Mouse (Mus musculus): ENCODE results near the gene Phrf1. TPM values are rescaled to one million over a fixed set of nuclear protein-coding genes. Genes with fewer than 3 reads are reported as not detected.

Phrf1 gene
- polyA plus RNA-seq, 1 experiment from 2014 or later = 99.3 TPM

DNA sequence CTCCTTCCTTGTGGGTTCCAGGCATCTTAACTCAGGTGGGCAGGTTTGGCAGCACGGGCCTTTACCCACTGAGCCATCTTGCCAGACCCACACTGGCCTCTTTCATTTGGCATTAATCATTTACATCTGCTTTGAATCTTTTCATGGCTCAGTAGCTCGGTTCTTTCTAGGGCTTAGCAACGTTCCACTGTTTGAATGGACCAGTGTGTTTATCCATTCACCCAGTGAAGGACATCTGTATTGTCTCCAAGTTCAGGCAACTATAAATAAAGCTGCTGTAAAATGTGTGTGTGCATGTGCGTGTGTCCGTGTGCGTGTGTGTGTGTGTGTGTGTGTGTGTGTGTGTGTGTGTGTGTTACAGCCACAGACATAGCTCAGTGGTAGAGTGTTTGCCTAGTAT lies 52.9 kb downstream of the Phrf1 start:
- Histone ChIP-seq H3K9ac (no peak overlapping the region), H3K4me2 (replicated peaks) (no peak overlapping the region), H3K27ac (no peak overlapping the region), H3K4me3 (no peak overlapping the region), H3K36me3 (no peaks in the 10 kb centered on the region), H3K4me1 (peaks cover 11% of the 10 kb centered on the region), H3K9me3 (replicated peaks) (no peaks in the 10 kb centered on the region), H3K27me3 (peaks cover 27% of the 10 kb centered on the region)
- WGBS = 52% methylated on average over 6 of the region's 6 CpGs
- ATAC-seq (ENCODE audit: low FRiP score) = no peak

DNA sequence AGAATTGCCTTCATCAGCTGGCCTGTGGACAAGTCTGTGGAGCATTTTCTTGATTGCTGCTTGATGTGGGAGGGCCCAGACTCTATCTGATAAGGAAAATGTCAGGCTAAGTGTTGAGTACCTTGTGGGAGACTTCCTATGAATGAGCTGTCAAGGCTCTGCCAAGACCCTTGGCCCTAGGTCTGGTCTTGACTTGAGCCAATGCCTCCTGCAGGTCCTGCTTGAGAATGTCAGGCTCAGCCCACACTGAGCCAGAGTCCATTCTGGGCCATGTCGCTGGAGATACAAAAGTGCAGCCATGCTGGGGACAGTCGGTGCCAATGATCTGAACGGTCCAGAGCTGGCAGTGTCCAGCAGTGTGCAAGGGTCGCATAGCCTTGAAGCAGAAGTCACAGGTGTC lies 54.2 kb downstream of the Phrf1 start:
- Histone ChIP-seq H3K27me3 (peaks cover 22% of the 10 kb centered on the region), H3K9ac (no peak overlapping the region), H3K36me3 (no peaks in the 10 kb centered on the region), H3K9me3 (replicated peaks) (no peaks in the 10 kb centered on the region), H3K27ac (no peak overlapping the region), H3K4me1 (peaks cover 11% of the 10 kb centered on the region), H3K4me2 (replicated peaks) (no peak overlapping the region), H3K4me3 (no peak overlapping the region)
- ATAC-seq (ENCODE audit: low FRiP score) = no peak
- 83% methylated on average over 4 of the region's 4 CpGs for WGBS

DNA sequence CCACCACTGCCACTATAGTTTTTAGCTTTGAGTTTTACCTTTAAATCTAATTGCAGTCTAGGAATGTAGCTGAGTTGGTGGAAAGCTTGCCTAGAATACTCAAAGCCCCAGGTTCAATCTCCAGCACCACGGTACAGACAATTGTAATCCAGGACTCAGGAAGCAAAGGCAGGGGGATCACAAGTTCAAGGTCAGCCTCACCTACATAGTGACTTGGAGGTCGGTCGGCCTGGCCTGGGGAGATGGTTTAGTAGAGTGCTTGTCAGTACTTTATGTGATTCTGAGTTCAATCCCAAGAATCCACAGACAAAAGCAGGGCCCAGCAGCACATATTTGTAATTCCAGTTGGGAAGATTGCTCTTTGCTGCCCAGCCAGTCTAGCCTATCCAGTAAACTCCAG lies 59.5 kb downstream of the Phrf1 start:
- Histone ChIP-seq H3K27ac (no peak overlapping the region), H3K4me2 (replicated peaks) (no peak overlapping the region), H3K4me1 (peaks cover 15% of the 10 kb centered on the region), H3K9ac (no peak overlapping the region), H3K27me3 (peaks cover 36% of the 10 kb centered on the region), H3K9me3 (replicated peaks) (no peaks in the 10 kb centered on the region), H3K4me3 (no peak overlapping the region), H3K36me3 (no peaks in the 10 kb centered on the region)
- WGBS = 84% methylated on average over 3 of the region's 3 CpGs
- no peak for ATAC-seq (ENCODE audit: low FRiP score)

- Histone ChIP-seq H3K36me3 (peaks cover 6% of the 10 kb centered on the region), H3K27me3 (peaks cover 70% of the 10 kb centered on the region), H3K9me3 (replicated peaks) (no peaks in the 10 kb centered on the region), H3K4me3 (peak within 1 kb of the TSS; percentile 51), H3K4me2 (replicated peaks) (peak within 1 kb of the TSS; percentile 92), H3K27ac (no peak within 1 kb of the TSS), H3K9ac (peak within 1 kb of the TSS; percentile 68), H3K4me1 (peaks cover 30% of the 10 kb centered on the region)
- WGBS = 2% methylated on average over 46 of the region's 46 CpGs
- peak; percentile 48; the same call in 1 of the 2 replicates for ATAC-seq (ENCODE audit: low FRiP score)
Measured at GRCm38 (mm10) chr7:141291921-141292582, 63.5 kb downstream of the Phrf1 start, which contains the start of gene Drd4. Drd4 (plus strand) TSS chr7:141292006.

DNA sequence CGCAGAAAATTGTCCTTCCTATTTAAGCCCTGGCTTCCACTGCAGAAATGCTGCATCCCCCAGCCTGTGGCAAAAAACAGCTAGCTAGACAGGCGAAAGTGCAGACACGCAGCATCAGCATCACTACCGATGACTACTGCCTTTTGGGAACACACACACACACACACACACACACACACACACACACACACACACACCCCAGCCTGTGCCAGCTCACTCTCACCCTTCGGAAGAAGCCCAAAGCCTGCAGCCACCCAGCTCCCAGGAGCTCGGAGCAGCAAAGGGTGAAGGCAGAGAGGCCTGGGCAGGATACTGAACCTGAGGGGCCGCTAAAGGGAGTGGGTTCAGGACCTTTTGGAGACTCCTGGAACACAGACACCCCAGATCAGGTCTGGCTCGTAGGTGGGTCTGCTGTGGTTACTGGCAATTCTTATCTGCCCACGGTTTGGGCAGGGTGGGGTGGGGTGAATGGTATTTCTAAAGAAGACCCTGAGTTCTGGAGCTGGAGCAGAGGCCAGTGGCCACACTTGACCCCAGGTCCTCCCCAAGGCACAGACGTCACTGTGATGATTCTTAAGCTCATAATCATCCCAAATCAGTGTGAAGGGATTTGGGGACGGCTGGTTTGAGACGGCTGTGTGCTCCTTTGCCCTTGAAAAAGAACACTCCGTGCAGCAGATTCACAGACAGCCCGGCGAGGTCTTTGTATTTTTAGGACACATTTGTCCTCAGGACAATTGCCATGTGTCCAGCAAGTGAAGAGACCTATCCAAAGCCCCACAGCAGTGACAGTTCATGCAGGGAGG lies 64.2 kb downstream of the Phrf1 start:
- 30% methylated on average over 15 of the region's 15 CpGs for WGBS
- peak overlapping the region; percentile 51 for H3K4me3 ChIP-seq
- peaks cover 70% of the 10 kb centered on the region for H3K27me3 ChIP-seq
- peaks cover 12% of the 10 kb centered on the region for H3K36me3 ChIP-seq
- ATAC-seq (ENCODE audit: low FRiP score) = no peak
- no peaks in the 10 kb centered on the region for H3K9me3 ChIP-seq (replicated peaks)
- peak overlapping the region; percentile 92 for H3K4me2 ChIP-seq (replicated peaks)
- peaks cover 30% of the 10 kb centered on the region for H3K4me1 ChIP-seq
- no peak overlapping the region for H3K27ac ChIP-seq
- H3K9ac ChIP-seq = peak overlapping the region; percentile 68; the same call in 1 of the 2 replicates

- ATAC-seq (ENCODE audit: low FRiP score) = 0 out of 2 replicates have a peak, but pooled peaks have one; percentile 15
- H3K9ac ChIP-seq = peak overlapping the region; percentile 42; the same call in 1 of the 2 replicates
- peak overlapping the region; percentile 36 for H3K4me3 ChIP-seq
- H3K27ac ChIP-seq = no peak overlapping the region
- peaks cover 70% of the 10 kb centered on the region for H3K27me3 ChIP-seq
- H3K9me3 ChIP-seq (replicated peaks) = no peaks in the 10 kb centered on the region
- peaks cover 20% of the 10 kb centered on the region for H3K36me3 ChIP-seq
- WGBS = 1% methylated on average over 53 of the region's 53 CpGs
- peaks cover 30% of the 10 kb centered on the region for H3K4me1 ChIP-seq
- H3K4me2 ChIP-seq (replicated peaks) = peak overlapping the region; percentile 63
Measured at GRCm38 (mm10) chr7:141293852-141294471, 65.4 kb downstream of the Phrf1 start.

GRCm38 (mm10) chr7:141294479-141294878 lies 65.9 kb downstream of the Phrf1 start:
- H3K4me2 ChIP-seq (replicated peaks) = peak overlapping the region; percentile 63
- H3K36me3 ChIP-seq = peaks cover 25% of the 10 kb centered on the region
- no peak overlapping the region for H3K27ac ChIP-seq
- H3K9ac ChIP-seq = no peak overlapping the region
- peaks cover 30% of the 10 kb centered on the region for H3K4me1 ChIP-seq
- H3K9me3 ChIP-seq (replicated peaks) = no peaks in the 10 kb centered on the region
- ATAC-seq (ENCODE audit: low FRiP score) = 0 out of 2 replicates have a peak, but pooled peaks have one; percentile 8
- H3K4me3 ChIP-seq = peak overlapping the region; percentile 36
- H3K27me3 ChIP-seq = peaks cover 67% of the 10 kb centered on the region
- 7% methylated on average over 22 of the region's 22 CpGs for WGBS

DNA sequence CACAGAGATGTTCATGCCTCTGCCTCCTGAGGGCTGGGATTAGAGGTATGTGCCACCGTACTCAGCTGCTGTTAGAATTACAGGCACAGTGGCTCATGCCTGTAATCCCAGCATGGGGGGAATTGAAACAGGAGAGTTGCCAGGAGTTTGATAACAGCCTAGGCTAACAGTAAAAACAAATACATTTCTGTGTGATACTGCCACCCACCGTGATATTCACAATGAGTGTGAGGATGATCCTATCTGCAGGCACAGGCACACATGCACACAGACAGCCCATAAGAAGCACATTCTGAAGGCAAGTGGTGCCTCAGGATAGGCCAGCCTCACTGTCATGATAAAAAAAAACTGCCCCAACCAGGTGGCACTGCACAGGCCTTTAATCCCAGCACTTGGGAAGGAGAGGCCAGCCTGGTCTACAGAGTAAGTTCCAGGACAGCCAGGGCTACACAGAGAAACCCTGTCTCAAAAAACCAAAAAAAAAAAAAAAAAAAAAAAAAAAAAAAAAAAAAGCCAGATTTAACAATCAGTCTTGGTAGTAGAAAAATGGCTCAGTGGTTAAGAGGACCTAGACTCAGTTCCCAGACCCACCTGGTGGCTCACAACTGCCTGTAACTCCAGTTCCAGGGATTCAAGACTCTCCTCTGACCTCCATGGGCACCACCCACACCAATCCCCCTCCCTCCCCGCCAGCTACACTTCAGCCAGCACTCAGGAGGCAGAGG lies 69.5 kb downstream of the Phrf1 start:
- H3K9ac ChIP-seq = no peak overlapping the region
- H3K4me3 ChIP-seq = no peak overlapping the region
- no peak overlapping the region for H3K27ac ChIP-seq
- H3K36me3 ChIP-seq = peaks cover 56% of the 10 kb centered on the region
- no peaks in the 10 kb centered on the region for H3K9me3 ChIP-seq (replicated peaks)
- H3K4me1 ChIP-seq = peaks cover 15% of the 10 kb centered on the region
- no peak overlapping the region for H3K4me2 ChIP-seq (replicated peaks)
- no peak for ATAC-seq (ENCODE audit: low FRiP score)
- peaks cover 33% of the 10 kb centered on the region for H3K27me3 ChIP-seq
- 88% methylated on average over 3 of the region's 3 CpGs for WGBS

- WGBS = 96% methylated on average over 8 of the region's 8 CpGs
- H3K4me2 ChIP-seq (replicated peaks) = no peak overlapping the region
- no peak overlapping the region for H3K27ac ChIP-seq
- peaks cover 66% of the 10 kb centered on the region for H3K36me3 ChIP-seq
- H3K4me3 ChIP-seq = no peak overlapping the region
- ATAC-seq (ENCODE audit: low FRiP score) = no peak
- peaks cover 6% of the 10 kb centered on the region for H3K4me1 ChIP-seq
- peaks cover 23% of the 10 kb centered on the region for H3K27me3 ChIP-seq
- no peak overlapping the region for H3K9ac ChIP-seq
- H3K9me3 ChIP-seq (replicated peaks) = no peaks in the 10 kb centered on the region
Measured at GRCm38 (mm10) chr7:141299175-141299574, 70.6 kb downstream of the Phrf1 start.

DNA sequence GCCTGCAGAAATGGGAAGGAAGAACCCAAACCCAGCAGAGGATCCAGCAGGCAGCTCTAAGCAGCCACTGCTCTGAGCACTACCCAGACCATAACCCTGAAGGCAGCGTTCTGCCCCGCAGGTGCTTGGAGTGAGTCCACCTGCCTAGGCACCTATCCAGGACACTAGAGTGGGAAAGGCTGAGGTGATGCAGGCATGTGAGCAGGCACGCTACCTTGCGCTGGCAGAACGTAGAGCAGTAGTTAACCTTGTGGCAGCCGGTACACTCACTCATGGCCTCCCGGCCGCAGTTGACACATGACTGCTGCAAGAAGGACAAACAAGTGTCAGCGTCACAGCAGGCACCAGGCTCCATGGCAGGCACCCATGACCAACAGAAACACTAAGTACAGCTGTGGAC lies 72.8 kb downstream of the Phrf1 start:
- Histone ChIP-seq H3K36me3 (peaks cover 86% of the 10 kb centered on the region), H3K27ac (no peak overlapping the region)

GRCm38 (mm10) chr7:141302702-141303268 lies 74.2 kb downstream of the Phrf1 start:
- H3K4me1 ChIP-seq = no peaks in the 10 kb centered on the region
- H3K4me2 ChIP-seq (replicated peaks) = no peak overlapping the region
- WGBS = 84% methylated on average over 1 of the region's 1 CpGs
- H3K9me3 ChIP-seq (replicated peaks) = no peaks in the 10 kb centered on the region
- no peak overlapping the region for H3K9ac ChIP-seq
- no peak overlapping the region for H3K27ac ChIP-seq
- no peak overlapping the region for H3K4me3 ChIP-seq
- H3K36me3 ChIP-seq = peaks cover 87% of the 10 kb centered on the region
- ATAC-seq (ENCODE audit: low FRiP score) = no peak
- no peaks in the 10 kb centered on the region for H3K27me3 ChIP-seq

More for the DNA sequence above, 72.8 kb downstream of the Phrf1 start:
- Histone ChIP-seq H3K4me2 (replicated peaks) (no peak overlapping the region), H3K4me3 (no peak overlapping the region), H3K4me1 (no peaks in the 10 kb centered on the region), H3K9me3 (replicated peaks) (no peaks in the 10 kb centered on the region), H3K9ac (no peak overlapping the region), H3K27me3 (peaks cover under 1% of the 10 kb centered on the region; the same call in 1 of the 2 replicates)
- no peak for ATAC-seq (ENCODE audit: low FRiP score)
- WGBS = 98% methylated on average over 9 of the region's 9 CpGs
